Mouse (Mus musculus): Measurements from ENCODE around the gene Nme4.

The Nme4 gene

DNA sequence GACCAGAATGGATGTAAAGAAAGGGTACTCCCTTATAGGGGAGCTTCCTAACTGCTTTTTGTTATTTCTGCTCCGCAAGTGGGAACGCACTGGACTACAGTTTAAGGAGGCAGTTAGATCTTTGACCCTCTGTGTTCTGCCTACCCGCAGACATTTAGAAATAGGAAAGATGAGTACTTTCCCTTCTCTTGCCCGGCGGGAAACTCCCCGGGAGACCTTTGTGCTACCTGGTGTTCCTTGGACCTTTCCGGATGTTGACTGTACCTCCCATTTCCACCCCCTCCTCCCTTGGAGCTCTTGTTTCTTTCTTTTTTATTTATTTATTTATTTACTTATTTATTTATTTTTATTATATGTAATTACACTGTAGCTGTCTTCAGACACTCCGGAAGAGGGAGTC, 18.7 kb upstream of the Nme4 start:
- DNase-seq (ENCODE audit: low spot score) = no peak

GRCm38 (mm10) chr17:26113181-26113948, 18.0 kb upstream of the Nme4 start, which contains the start of gene Tmem8:
Gene Tmem8 (plus strand): TSS chr17:26113299.
- DNase-seq (ENCODE audit: low spot score) = peak; percentile 72

DNA sequence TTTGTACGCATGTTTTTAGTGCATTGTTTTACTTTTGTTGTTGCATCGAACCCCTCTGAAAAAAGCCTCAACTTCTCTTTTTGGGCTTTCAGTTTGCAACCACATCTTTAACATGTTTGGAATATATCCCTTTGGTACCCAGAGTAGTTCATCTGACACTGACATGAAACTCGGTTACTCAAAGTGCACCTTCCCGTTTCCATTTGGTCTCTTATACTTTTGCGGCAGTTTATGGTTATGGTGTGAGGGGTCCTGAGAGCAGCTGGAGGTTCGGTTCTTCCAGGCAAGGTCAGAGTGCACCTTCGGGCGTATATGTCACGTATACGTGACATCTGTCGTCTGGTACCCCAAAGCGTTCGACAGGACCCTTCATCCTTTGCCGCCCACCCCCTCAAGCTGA, 17.3 kb upstream of the Nme4 start:
- DNase-seq (ENCODE audit: low spot score) = no peak

DNA sequence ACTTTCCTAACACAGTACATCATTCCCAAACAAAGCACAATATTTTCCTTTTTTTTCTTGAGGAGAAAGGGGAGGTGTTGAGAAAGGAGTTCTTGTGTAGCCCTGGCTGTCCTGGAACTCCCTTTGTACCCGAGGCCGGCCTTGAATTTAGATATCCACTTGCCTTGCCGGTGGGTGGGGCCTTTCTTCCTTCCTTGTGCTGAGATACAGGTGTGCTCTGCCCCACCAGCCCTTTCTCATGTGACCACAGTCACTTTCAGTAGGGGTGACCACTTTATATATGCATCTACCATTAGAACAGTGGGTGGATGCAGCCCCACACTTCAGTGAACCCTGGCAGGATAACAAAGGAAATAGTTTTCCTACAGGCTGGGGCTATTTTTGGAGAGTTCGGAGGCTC, 16.3 kb upstream of the Nme4 start:
- DNase-seq (ENCODE audit: low spot score) = no peak

GRCm38 (mm10) chr17:26111024-26111423, 15.6 kb upstream of the Nme4 start:
- DNase-seq (ENCODE audit: low spot score) = peak; percentile 51

- DNase-seq (ENCODE audit: low spot score) = no peak
Observed at GRCm38 (mm10) chr17:26110156-26110555, 14.8 kb upstream of the Nme4 start.

DNA sequence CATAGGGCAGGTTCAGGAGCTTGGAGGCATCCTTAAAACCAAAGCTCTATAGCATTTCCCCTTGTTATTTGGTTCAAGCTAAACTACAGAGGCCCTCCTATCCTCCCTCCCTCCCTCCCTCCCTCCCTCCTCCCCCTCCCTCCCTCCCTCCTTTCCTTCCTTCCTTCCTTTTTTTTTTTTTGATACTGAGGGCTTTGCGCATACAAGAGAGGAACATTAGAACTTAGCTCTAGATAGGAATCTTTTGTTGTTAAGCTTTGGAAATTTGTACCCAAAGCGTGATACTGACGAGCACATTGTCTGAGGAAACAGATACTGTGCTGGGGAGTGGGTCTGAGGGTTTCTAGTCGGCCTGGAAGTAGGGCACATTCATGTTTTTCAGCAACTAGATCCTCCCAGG, 10.2 kb upstream of the Nme4 start:
- no peak for DNase-seq (ENCODE audit: low spot score)

GRCm38 (mm10) chr17:26101478-26101877, 6.1 kb upstream of the Nme4 start:
- DNase-seq (ENCODE audit: low spot score) = peak; percentile 38

DNA sequence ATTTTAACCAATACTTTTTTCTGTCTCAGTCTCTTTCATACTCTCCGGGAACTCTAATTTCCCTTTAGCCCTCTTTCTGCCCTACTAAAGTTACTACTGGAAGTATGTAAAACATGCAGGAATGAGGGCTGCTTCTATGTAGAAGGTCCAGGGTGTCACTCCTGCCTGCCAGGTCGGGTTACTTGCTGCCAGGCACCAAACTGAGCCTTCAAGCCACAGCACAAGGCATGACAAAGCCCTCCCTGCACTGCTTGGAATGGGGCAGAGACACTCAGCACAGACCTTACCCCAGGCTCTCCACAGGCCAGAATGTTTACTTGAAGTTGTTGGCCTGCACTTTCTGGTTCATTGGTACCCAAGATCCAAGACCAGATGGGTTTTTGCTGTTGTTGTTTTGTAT, 4.8 kb upstream of the Nme4 start:
- DNase-seq (ENCODE audit: low spot score) = no peak

DNA sequence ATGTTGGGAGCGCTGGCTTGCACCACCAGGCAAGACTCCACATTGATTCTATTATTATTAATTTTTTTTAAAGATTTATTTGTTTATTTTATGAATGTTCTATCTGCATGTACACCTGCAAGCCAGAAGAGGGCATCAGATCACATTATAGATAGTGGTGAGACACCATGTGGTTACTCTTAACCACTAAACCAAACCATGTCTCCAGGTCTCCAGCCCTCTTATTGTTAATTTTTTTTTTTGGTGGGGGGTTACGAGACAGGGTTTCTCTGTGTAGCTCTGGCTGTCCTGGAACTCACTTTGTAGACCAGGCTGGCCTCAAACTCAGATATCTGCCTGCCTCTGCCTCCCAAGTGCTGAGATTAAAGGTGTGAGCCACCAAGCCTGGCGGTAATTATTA, 3.9 kb upstream of the Nme4 start:
- peak; percentile 68 for DNase-seq (ENCODE audit: low spot score)

GRCm38 (mm10) chr17:26098461-26098860, 3.1 kb upstream of the Nme4 start:
- DNase-seq (ENCODE audit: low spot score) = no peak

DNA sequence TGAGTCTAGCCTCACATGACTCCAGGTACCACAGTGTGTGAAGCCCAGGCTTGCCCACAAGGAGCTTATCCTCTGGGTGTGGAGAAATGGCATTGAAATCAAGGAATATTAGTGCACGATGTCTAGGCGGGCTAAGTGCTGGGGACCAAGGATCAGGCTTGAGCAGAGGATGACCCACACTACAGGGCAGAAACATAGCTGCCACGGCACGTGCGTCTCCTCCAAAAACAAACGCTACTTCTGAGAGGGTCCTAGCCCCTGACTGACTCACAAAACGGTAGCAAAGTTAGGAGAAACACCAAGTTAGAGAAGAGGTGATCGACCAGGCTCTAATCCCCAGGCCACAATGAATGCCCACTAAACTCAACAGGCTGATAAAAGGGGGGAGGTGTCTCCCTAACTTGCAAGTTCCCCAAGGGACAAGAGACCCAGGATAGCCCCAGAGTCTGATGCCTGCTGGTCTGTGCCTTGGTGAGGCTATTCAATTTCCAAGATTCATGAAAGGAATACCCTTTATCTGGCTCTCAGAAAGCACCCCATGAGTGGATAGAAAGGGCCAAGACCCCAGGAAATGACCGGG, 781 bp downstream of the Nme4 start:
- DNase-seq (ENCODE audit: low spot score) = no peak

DNA sequence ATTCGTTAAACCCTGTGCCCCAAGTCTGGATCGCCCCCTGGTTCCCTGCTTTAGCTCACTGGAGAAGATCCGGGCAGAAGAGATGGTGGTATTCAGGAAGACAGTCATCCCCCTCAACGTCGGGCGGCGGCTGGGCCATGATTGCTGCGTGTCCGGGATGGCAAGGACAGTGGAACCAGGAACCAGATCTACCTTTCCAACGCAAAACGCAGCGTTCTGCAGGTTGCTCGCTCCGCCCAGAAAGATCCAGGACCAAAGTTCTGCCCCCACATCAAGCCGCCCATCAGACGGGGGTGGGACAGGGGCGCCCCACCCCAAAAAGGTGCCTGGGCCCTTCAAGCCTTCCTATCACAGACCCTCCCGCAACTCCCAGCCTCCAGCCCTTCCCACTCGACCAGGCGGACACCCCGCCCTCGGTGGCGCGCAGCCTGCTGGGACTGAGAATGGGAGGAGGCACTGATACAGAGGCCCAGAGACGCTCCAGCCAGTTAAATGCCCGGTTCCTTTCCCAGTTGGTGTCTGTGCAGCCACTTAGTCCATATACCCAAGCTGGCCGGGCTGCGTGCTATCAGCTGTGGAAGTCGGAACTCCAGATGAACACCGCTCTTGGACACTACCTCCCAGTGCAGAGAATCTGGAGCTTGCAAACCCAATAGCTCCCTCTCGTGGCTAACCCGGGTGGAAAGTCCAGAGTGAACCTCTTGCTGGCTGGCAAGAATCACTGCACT, 5.3 kb downstream of the Nme4 start, which contains the start of gene Decr2:
TSS of gene Decr2 (minus strand) at position 433 of the 728 bp plus-strand sequence.
- peak; percentile 96 for DNase-seq (ENCODE audit: low spot score)

DNA sequence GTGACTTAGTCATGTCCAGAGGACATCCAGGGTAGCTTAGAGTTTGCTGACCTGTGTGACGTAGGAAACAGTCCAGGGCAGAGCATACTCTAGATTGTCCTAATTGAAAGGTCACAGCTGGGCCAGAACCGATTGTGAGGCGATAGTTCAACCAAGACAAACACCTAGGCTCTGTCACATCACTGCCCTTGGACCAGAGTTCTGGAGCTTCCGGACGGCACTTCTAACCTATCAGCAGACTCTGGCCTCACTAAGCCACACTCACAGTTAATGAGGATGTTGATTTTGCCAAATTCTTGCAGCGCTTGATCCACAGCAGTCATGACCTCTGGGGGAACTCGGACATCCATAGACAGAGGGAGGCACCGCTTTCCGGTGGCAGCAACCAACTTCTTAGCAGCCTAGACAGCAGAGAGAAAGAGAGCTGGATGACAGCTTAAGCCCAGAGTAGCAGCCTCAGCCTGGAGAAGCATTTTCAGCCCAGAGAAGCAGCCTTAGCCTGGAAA, 8.3 kb downstream of the Nme4 start:
- no peak for DNase-seq (ENCODE audit: low spot score)

DNA sequence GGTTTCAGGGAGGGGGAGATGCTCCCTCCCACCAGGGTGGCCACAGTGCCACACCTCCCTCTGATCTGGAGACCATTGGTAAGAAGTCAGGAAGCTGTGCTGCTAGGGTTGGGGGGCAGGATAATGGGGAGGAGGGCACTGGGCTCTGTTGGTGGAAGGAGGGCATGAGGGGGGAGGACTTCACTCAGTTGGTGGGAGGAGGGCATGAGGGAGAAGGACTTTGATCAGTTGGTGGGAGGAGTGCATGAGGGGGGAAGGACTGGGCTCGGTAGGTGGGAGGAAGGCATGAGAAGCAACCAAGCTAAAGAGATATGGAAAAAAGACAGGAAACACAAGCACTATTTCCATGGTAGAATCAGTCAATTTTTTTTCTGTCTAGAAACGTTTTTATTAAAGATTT, 14.5 kb downstream of the Nme4 start:
- DNase-seq (ENCODE audit: low spot score) = no peak

DNA sequence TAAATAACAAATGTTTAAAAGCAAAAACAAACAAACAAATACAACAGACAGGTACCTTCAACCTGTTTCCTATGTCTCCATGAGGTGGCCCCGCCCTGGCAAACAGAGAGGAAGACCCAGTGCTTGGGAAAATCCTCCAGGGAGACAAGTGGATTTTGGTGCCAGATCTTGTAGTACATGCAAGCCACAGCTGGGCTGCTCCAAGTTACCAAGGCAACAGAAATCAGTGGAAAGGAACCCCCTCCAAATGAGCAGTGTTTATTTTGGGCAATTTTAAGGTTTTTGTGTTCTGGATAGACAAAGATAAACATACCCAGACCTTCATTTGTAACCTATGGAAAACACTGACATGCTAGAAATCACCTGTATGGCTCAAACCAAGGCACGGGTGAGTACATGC, 16.6 kb downstream of the Nme4 start:
- DNase-seq (ENCODE audit: low spot score) = no peak

GRCm38 (mm10) chr17:26075246-26075645, 20.2 kb downstream of the Nme4 start:
- no peak for DNase-seq (ENCODE audit: low spot score)

DNA sequence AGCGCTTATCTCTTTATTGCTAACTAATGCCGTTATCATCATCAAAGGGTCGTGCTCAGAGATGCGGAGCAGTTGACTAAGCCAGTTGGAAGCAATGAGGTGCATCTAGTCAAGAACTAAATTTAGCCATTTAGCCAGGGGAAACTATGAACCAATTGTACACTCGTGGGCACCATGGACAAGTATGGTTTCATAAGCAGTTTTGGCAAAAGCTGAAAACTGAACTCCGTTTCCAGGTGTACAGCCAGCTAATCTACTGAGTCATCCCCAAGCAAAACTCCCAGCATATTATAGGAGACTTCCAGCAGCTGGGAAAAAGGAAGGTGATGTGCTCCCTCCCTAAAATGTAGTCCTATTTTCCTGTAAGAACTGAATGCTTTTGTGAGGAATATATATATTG, 25.3 kb downstream of the Nme4 start:
- DNase-seq (ENCODE audit: low spot score) = no peak

DNA sequence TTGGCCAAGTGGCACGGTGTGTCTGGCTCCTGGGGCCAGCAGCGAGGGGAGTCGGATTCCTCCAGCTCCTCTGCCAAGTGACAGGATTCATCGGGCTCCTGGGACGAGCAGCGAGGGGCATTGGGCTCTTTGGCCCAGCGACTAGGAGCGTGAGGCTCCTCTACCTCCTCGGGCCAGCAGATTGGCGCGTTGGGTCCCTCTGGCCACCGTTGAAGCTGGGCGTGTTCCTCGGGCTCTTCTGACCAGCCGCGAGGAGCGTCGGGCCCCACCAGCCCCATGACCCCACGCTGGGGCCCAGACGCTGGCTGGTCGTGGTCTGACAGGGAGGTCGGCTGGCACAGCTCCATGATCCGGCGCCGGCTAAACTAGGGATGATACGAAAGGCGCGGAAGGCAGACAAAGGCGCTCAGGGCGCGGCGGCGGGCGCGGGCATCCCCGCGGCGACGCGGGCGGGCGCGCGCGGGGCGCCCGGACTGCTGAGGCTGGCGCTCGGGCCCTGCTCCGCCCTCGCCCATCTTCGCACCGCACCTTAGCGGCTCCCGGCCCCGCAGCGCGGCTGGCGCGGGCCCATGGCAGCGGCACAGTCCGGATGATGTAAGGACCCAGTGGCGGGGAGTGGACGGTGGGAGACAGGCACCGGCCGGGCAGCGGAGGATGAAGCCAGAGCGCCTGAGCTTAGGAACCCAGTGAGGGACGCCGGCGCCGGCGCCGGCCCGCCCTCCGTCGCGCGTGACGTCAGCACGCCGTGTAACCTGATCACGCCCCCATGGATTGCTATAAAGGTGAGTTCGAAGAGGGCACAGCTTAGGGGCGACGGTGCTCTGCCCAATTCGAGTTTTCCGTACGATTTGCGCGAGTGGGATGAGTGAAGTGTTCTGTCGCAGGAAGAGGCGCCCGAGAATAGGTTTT, 26.3 kb downstream of the Nme4 start, which contains the start of gene Rab11fip3:
TSS of gene Rab11fip3 (minus strand) at position 725 of the 909 bp plus-strand sequence.
- DNase-seq (ENCODE audit: low spot score) = peak; percentile 91

GRCm38 (mm10) chr17:26068024-26068830, 27.2 kb downstream of the Nme4 start:
- DNase-seq (ENCODE audit: low spot score) = peak; percentile 35

DNA sequence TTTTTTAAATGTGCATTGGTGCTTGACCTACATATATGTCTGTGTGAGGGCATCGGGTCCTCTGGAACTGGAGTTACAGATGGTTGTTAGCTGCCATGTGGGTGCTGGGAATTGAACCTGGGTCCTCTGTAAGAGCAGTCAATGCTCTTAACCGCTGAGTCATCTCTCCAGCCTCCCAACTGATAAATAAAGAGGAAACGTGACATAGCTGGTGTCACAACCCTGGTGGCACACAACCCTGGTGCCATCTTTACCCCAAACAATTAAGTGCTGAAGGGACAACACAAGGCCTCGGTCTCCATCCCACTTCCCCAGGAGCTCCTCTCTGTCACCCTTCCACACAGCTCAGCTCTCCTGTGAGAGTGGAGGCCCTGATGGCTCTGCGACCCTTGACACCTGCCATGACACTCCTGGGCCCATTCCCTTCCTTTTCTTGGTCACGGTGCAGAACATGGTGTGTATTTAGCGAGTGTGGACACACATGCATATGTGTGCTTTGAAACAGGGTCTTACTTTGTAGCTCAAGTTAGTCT, 28.8 kb downstream of the Nme4 start:
- no peak for DNase-seq (ENCODE audit: low spot score)

All from retina, embryonic 14.5 days (tissue).